Mouse (Mus musculus): ENCODE data around the gene AB124611. TPM values are rescaled to one million over a fixed set of nuclear protein-coding genes. Genes with fewer than 3 reads are reported as not detected.
"Not testable (repeated sequence)": the region's sequence is repeated elsewhere in the genome, so short reads cannot be mapped to it uniquely, and the experiment has no call there.

AB124611 gene
- polyA plus RNA-seq, 1 experiment from 2014 or later = 6.9 TPM

DNA sequence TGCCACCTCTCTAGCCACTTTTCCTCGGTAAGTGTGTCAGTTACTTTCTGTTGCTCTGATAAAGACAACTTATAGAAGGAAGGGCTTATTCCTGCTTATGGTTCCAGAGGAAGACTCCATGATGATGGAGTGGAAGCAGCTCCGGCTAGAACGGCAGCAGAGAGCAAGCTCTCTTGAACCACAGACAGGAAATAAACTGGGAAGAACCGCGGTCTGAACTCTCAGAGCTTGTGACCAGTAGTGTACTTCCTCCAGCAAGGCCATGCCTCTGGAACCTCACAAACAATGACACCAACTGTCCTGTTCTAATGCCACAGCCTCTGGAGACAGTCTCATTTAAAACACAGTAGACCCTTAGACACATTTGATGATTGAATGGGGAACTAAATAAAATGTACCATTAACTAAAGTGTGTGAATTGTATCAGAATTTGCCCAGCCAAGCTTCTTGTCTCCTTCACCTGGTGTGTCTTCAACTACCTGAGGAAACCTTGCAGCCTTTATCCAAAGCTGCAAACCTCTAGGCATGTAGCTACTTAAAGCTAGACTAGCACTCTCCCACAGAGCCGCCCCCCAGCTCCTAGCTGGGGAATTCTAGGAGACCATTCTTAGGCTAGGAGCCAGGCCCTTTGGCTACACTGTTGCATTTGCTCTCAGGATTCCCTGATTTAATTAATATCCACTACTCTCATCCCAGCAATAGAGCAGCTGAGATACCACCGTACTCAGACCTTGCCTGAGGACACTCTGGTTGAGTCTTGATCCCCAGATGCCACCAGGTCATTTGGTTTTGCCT lies 637 bp upstream of the AB124611 start:
- no peaks in the 10 kb centered on the region for H3K27me3 ChIP-seq
- peaks cover 8% of the 10 kb centered on the region; the same call in 1 of the 2 replicates for H3K4me1 ChIP-seq
- H3K9me3 ChIP-seq (replicated peaks) = no peaks in the 10 kb centered on the region
- H3K9ac ChIP-seq = no peak overlapping the region
- no peak overlapping the region for H3K27ac ChIP-seq (replicated peaks)
- H3K4me3 ChIP-seq (replicated peaks) = no peak overlapping the region
- WGBS = 66% methylated on average over 7 of the region's 7 CpGs
- 0 out of 2 replicates have a peak, but pooled peaks cover 3% of the 10 kb centered on the region for H3K36me3 ChIP-seq
- H3K4me2 ChIP-seq (replicated peaks) = no peak overlapping the region
- no peak for ATAC-seq (ENCODE audit: insufficient number of reproducible peaks, low FRiP score, low TSS enrichment, low read depth)

DNA sequence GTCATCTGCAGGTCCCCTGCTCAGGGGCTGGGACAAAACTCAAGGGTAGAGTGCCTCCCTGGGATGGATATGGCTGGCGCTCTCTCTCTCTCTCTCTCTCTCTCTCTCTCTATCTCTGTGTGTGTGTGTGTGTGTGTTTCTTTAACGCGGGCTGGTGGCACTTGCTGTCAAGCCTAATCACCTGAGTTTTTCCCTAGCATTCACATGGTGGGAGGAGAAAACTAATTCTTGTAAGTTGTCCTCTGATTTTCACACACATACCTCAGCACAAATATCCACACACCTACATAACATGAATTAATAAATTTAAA lies 613 bp downstream of the AB124611 start:
- H3K4me3 ChIP-seq (replicated peaks) = no peak overlapping the region
- no peak for ATAC-seq (ENCODE audit: insufficient number of reproducible peaks, low FRiP score, low TSS enrichment, low read depth)
- 0 out of 2 replicates have a peak, but pooled peaks cover 3% of the 10 kb centered on the region for H3K36me3 ChIP-seq
- no peak overlapping the region for H3K9ac ChIP-seq
- 74% methylated on average over 3 of the region's 3 CpGs for WGBS
- H3K27ac ChIP-seq (replicated peaks) = 0 out of 2 replicates have a peak overlapping the region, but pooled peaks have one; percentile 39
- no peaks in the 10 kb centered on the region for H3K9me3 ChIP-seq (replicated peaks)
- H3K27me3 ChIP-seq = no peaks in the 10 kb centered on the region
- peaks cover 8% of the 10 kb centered on the region; the same call in 1 of the 2 replicates for H3K4me1 ChIP-seq
- no peak overlapping the region for H3K4me2 ChIP-seq (replicated peaks)

DNA sequence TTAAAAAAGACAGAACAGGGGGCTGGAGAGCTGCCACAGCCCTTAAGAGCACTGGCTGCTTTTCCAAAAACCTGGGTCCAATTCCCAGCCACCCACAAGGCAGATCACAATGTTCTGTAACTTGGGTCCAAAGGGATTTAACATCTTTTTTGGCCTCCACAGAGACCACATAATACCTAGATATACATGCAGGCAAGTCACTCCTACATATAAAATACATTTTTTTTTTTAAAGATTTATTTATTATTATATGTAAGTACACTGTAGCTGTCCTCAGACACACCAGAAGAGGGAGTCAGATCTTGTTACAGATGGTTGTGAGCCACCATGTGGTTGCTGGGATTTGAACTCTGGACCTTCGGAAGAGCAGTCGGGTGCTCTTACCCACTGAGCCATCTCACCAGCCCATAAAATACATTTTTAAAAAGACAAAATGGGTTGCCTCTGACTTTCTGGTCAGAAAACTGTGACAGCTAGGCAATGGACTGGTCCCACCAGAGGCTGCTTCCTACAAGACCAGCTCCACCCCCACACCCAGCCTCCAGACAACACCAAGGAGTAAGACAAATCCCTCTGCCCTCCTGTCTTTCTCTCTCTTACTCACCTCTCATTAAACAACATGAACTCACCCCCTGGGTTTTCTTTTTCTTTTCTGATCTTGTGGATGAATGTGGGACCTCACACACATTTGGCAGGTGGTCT lies 1.3 kb downstream of the AB124611 start:
- 91% methylated on average over 2 of the region's 2 CpGs for WGBS
- no peaks in the 10 kb centered on the region for H3K9me3 ChIP-seq (replicated peaks)
- H3K4me3 ChIP-seq (replicated peaks) = no peak overlapping the region
- H3K9ac ChIP-seq = no peak overlapping the region
- H3K4me2 ChIP-seq (replicated peaks) = no peak overlapping the region
- H3K27me3 ChIP-seq = no peaks in the 10 kb centered on the region
- peaks cover 8% of the 10 kb centered on the region; the same call in 1 of the 2 replicates for H3K4me1 ChIP-seq
- ATAC-seq (ENCODE audit: insufficient number of reproducible peaks, low FRiP score, low TSS enrichment, low read depth) = no peak
- H3K36me3 ChIP-seq = 0 out of 2 replicates have a peak, but pooled peaks cover 3% of the 10 kb centered on the region
- H3K27ac ChIP-seq (replicated peaks) = no peak overlapping the region

DNA sequence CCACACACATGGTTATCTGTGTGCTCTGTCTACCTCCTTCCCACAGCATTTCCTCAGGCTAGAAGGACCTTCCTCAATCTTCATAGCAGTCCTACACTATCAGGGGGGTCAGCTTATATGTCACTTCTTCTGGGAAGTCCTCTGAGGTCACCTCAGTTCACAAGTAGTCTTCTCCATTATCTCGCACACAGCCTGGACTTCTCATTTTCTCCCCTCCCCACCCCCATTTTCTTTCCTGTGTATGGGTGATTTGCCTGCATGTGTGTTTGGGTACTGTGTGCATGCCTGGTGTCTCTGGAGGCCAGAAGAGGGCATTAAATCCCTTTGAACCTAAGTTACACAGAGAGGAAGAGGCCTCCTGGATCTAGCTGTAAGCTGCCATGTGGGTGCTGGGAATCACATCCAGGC lies 1.9 kb downstream of the AB124611 start:
- WGBS = 65% methylated on average over 1 of the region's 1 CpGs
- Histone ChIP-seq H3K9me3 (replicated peaks) (no peaks in the 10 kb centered on the region), H3K4me3 (replicated peaks) (no peak overlapping the region), H3K9ac (no peak overlapping the region), H3K4me1 (peaks cover 8% of the 10 kb centered on the region; the same call in 1 of the 2 replicates), H3K4me2 (replicated peaks) (no peak overlapping the region), H3K27me3 (no peaks in the 10 kb centered on the region), H3K27ac (replicated peaks) (no peak overlapping the region), H3K36me3 (0 out of 2 replicates have a peak, but pooled peaks cover 3% of the 10 kb centered on the region)
- ATAC-seq (ENCODE audit: insufficient number of reproducible peaks, low FRiP score, low TSS enrichment, low read depth) = no peak

DNA sequence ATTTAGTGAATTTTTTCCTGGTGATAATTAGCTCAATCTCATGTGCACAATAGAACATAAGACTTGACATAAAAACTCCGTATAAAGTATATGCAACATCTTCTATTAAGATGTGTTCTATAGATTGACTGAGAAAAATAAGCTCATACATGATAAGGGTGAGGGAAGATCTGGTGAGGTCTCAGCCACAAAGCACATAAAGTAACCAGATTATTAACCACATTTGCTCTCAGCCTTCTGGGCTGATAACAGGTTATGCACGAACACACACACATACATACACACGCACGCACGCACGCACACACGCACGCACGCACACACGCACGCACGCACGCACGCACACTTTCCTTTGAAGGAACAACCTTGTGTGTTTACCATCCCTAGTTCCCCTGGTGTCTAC lies 10.5 kb downstream of the AB124611 start:
- Histone ChIP-seq H3K4me3 (replicated peaks) (no peak overlapping the region), H3K9ac (no peak overlapping the region), H3K4me2 (replicated peaks) (no peak overlapping the region), H3K27ac (replicated peaks) (no peak overlapping the region), H3K4me1 (no peaks in the 10 kb centered on the region), H3K27me3 (no peaks in the 10 kb centered on the region), H3K9me3 (replicated peaks) (no peaks in the 10 kb centered on the region), H3K36me3 (no peaks in the 10 kb centered on the region)
- no peak for ATAC-seq (ENCODE audit: insufficient number of reproducible peaks, low FRiP score, low TSS enrichment, low read depth)
- WGBS = 93% methylated on average over 14 of the region's 14 CpGs

DNA sequence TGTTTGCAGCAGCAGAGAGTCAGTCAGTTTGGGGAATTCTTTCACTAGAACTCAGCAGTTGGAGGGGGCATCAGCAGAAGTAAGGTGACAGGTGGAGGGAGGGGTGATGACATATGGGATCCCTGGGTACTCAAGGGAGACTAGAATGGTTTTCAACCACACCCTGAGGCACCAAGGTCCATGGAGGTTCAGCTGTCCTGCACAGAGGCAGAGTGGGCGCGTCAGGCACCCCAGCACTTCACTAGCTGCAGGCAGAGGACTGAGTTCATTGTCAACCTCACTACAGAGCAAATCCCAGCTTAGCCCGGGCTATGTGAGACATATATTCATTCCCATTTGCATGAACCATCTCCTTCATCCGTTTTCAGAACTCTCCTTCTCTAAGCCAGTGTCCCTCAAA lies 11.0 kb downstream of the AB124611 start:
- Histone ChIP-seq H3K9ac (no peak overlapping the region), H3K27me3 (no peaks in the 10 kb centered on the region), H3K4me1 (no peaks in the 10 kb centered on the region), H3K4me2 (replicated peaks) (no peak overlapping the region), H3K9me3 (replicated peaks) (no peaks in the 10 kb centered on the region), H3K4me3 (replicated peaks) (no peak overlapping the region), H3K36me3 (no peaks in the 10 kb centered on the region), H3K27ac (replicated peaks) (no peak overlapping the region)
- no peak for ATAC-seq (ENCODE audit: insufficient number of reproducible peaks, low FRiP score, low TSS enrichment, low read depth)
- 61% methylated on average over 4 of the region's 4 CpGs for WGBS

DNA sequence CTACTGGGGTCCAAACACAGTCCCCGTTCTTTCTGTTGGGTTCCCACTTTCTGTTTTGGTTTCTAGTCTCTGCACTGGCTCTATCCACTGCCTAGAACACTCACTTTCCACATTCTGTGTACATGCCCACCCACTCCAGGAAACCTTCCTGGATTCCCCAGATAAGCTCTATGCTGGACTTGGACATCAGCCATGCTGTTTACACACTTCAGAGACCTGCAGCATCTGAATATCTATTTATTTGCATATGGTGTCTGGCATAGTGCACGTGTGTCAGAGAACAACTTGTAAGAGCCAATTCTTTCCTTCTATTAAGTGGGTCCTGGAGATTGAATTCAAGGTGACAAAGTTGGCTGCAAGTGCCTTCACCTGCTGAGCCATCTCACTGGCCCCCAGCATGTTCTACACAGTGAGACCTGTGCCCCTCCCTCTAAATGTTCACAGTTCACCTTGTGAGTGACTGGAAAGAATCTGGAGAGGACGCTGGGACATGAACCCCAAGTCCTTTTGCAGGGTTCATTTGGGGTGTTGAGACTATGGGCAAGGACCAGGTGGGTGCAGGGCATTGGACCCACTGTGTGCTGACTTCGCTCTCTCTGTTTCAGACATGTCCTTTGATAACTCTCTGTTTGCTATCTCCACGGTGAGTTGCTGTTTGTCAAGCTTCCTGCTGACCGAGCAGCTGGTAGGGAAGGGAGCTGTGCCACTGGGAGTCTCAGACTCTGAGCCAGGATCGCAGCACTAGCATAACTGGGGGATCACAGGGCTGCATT lies 14.2 kb downstream of the AB124611 start:
- Histone ChIP-seq H3K9ac (no peak overlapping the region), H3K4me1 (peaks cover 7% of the 10 kb centered on the region), H3K27me3 (no peaks in the 10 kb centered on the region), H3K9me3 (replicated peaks) (no peaks in the 10 kb centered on the region), H3K4me2 (replicated peaks) (no peak overlapping the region), H3K36me3 (no peaks in the 10 kb centered on the region), H3K4me3 (replicated peaks) (no peak overlapping the region), H3K27ac (replicated peaks) (no peak overlapping the region; the same call in 1 of the 2 replicates)
- ATAC-seq (ENCODE audit: insufficient number of reproducible peaks, low FRiP score, low TSS enrichment, low read depth) = no peak
- WGBS = 73% methylated on average over 7 of the region's 7 CpGs

DNA sequence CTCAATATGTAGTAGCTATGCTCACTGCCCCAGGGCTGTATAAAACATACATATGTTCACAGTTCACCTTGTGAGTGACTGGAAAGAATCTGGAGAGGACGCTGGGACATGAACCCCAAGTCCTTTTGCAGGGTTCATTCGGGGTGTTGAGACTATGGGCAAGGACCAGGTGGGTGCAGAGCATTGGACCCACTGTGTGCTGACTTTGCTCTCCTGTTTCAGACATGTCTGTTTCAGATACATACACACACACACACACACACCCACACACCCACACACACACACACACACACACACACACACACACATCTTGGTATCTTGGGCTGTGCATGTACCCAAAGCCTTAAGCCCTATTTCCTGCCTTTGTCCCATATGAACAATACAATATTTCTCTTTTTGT lies 16.0 kb downstream of the AB124611 start:
- not testable (repeated sequence) for H3K9me3 ChIP-seq (replicated peaks); H3K4me2 ChIP-seq (replicated peaks); H3K27ac ChIP-seq (replicated peaks); H3K27me3 ChIP-seq; ATAC-seq (ENCODE audit: insufficient number of reproducible peaks, low FRiP score, low TSS enrichment, low read depth); H3K4me3 ChIP-seq (replicated peaks); H3K36me3 ChIP-seq; H3K9ac ChIP-seq
- H3K4me1 ChIP-seq = peaks cover 13% of the 10 kb centered on the region
- WGBS = 92% methylated on average over 2 of the region's 2 CpGs

DNA sequence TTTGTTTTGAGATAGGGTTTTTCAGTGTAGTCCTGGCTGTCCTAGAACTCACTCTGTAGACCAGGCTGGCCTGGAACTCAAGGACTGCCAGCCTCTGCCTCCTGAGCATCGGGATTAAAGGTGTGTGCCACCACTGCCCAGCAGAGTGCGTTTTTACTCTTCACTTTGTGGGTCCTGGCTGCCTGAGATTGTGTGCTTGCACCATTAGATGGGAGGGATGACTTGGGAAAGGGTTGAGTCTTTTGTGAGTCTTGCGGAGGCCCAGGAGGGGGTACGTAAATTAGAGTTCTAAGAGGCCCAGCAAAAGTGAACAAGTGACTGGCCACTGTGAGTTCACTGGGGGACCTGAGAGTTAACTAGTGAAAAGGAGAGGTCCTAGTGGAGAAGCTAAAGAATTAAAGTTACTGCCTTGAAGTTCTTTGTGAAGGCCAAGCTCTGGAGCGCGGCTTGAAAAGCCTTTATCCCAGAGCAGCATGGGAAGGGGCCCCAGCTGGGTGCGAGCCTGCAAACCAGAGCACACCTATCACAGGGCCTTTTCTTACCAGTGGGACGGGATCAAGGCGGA lies 19.5 kb downstream of the AB124611 start:
- Histone ChIP-seq H3K9me3 (replicated peaks) (no peaks in the 10 kb centered on the region), H3K4me1 (peaks cover 33% of the 10 kb centered on the region), H3K27ac (replicated peaks) (peak overlapping the region; percentile 97), H3K36me3 (peaks cover 6% of the 10 kb centered on the region), H3K4me3 (replicated peaks) (peak overlapping the region; percentile 85), H3K27me3 (no peaks in the 10 kb centered on the region), H3K4me2 (replicated peaks) (peak overlapping the region; percentile 70), H3K9ac (peak overlapping the region; percentile 57)
- whole genome bisulfite sequencing = 6% methylated on average over 9 of the region's 9 CpGs
- peak; percentile 76 for ATAC-seq (ENCODE audit: insufficient number of reproducible peaks, low FRiP score, low TSS enrichment, low read depth)

DNA sequence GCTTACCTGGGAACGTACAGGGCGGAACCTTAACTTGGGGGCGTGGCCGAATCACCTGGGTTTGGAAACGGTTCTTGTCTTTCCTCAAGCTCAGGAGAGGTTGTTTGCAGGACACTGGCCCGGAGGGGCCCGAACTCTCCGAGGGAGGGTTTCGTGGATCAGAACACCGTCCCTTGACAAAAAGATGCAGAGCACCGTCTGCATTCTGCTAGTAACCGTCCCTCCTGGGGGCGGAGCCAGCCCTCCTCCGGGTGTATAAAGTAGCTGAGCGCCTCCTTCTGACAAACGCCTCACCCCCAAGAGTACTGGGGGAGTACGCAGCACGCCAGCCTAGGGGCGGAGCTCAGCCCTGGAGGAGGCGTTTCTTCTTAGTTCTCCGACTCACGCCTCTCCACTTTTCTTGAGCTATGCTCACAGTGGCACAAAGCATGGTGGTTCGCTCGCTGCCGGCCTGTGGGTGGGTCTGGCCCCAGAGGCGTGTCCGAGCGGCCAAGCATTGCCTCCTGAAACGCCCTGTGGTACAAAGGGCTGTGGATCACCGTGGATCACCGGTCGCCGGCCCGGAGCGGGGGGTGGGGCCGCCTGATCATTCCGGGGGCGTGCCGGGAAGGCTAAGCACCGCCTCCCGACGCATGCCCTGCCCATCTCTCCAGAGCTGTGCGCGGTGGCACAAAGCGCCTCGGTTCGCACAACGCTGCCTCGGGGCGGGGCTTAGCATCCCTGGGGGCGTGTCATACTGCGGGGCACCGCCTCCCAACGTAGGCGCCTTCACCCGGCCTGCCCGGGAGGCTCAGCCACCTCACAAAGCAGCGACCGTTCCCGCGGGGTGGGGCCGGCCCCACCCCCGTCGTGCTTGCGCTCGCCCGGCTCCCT lies 20.2 kb downstream of the AB124611 start:
- Histone ChIP-seq H3K36me3 (peaks cover 11% of the 10 kb centered on the region), H3K4me3 (replicated peaks) (peak overlapping the region; percentile 85), H3K9me3 (replicated peaks) (no peaks in the 10 kb centered on the region), H3K4me2 (replicated peaks) (peak overlapping the region; percentile 70), H3K4me1 (peaks cover 33% of the 10 kb centered on the region), H3K27me3 (no peaks in the 10 kb centered on the region), H3K27ac (replicated peaks) (peak overlapping the region; percentile 97), H3K9ac (peak overlapping the region; percentile 57)
- WGBS = under 1% methylated on average over 67 of the region's 67 CpGs
- ATAC-seq (ENCODE audit: insufficient number of reproducible peaks, low FRiP score, low TSS enrichment, low read depth) = peak; percentile 95
